Mouse (Mus musculus) midbrain, embryonic 13.5 days (tissue): ENCODE results near the gene Thbs2. TPM values are rescaled to one million over a fixed set of nuclear protein-coding genes. Genes with fewer than 3 reads are reported as not detected.

ENCODE experiments used
- ATAC-seq: fragments of 200-750 bp; cut with Nextera tagmentation; 2 replicates; pipeline ENCODE4 v1.8.0; 2017; ENCODE audit warnings: mild to moderate bottlenecking, moderate TSS enrichment, moderate library complexity
- H3K27ac ChIP-seq: fragments of 300-500 bp; sonication (generic); 2 replicates; pipeline ENCODE4 v1.5.1; 2015; ENCODE audit warnings: inconsistent platforms, mild to moderate bottlenecking, moderate library complexity
- H3K27me3 ChIP-seq: fragments of 300-500 bp; sonication (generic); 2 replicates; pipeline ENCODE4 v1.6.1; 2015; ENCODE audit warnings: mild to moderate bottlenecking, inconsistent platforms
- H3K36me3 ChIP-seq: fragments of 300-500 bp; sonication (generic); 2 replicates; pipeline ENCODE4 v1.6.1; 2015; ENCODE audit warnings: mild to moderate bottlenecking, inconsistent platforms
- H3K4me1 ChIP-seq: fragments of 300-500 bp; sonication (generic); replicated peaks from 2 replicates; pipeline ENCODE4 v1.6.1; 2015; ENCODE audit warnings: inconsistent platforms
- H3K4me2 ChIP-seq: fragments of 300-500 bp; sonication (generic); replicated peaks from 2 replicates; pipeline ENCODE4 v1.6.1; 2015; ENCODE audit warnings: moderate library complexity, mild to moderate bottlenecking, inconsistent platforms
- H3K4me3 ChIP-seq: fragments of 300-500 bp; sonication (generic); replicated peaks from 2 replicates; pipeline ENCODE4 v1.5.1; 2015; ENCODE audit warnings: mild to moderate bottlenecking, inconsistent platforms
- H3K9ac ChIP-seq: fragments of 300-500 bp; sonication (generic); replicated peaks from 2 replicates; pipeline ENCODE4 v1.6.1; 2015; ENCODE audit warnings: mild to moderate bottlenecking, inconsistent platforms
- H3K9me3 ChIP-seq: fragments of 300-500 bp; sonication (generic); 2 replicates; pipeline ENCODE4 v1.6.1; 2016; ENCODE audit warnings: mild to moderate bottlenecking, inconsistent platforms
- WGBS: fragments of 180-500 bp; shearing (Covaris S2); methylation state at CpG from one replicate; pipeline ENCODE4 v1.1.7; 2015; 5-methylcytosine and 5-hydroxymethylcytosine counted together
- polyA plus RNA-seq: library from polyadenylated mRNA; unstranded; fragments of >200 nt; fragmentation: Nextera tagmentation; extraction: Ambion mirVana; gene quantifications from 2 replicates; pipeline ENCODE4 v1.2.1, GENCODE M21; 2015

Thbs2 gene
- polyA plus RNA-seq, 1 experiment from 2014 or later = 1.2 TPM

DNA sequence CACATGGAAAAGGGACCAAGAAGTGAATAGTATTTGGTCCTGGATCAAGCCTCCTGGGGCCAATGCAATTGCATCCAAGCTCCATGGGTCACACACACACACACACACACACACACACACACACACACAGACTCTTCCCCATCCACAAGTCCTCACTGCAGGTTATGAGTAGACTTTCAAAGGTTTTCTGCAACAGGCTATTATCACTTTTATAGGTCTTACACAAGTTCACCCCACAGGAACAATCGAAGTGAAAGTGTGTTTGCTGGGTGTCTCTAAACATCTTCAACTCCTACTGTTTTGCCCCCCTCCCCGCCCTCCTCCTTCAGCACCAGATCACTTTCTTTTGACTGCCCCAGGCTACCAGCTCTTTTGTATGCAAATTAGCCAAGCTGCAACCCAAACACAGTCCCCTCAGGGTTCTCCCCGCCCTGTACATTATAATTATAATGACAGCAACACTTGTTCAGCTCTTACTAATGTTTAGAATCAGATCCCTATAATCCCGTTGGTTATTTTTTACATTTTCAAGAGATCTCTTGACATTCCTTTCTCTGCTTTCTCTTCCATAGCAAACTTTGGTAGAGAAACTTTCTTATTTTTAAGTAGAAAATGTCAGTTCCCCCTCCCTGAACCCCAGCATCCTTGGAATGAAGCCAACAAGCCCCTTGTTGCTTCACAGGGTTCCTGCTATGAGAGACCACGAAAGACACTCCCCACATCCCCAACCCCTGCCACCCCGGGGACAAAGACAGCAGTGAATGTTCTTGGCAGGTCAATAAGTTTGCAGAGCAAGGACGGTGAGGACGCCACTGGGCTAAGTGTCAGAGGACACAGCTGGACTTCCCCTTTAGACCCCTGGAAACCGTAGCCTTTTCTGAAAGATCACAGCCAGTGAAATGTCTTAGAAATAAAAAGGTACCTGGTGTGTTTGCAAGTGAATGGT, 714 bp downstream of the Thbs2 start:
- Histone ChIP-seq H3K9ac (0 out of 2 replicates have a peak overlapping the region, but pooled peaks have one; percentile 20), H3K9me3 (no peaks in the 10 kb centered on the region), H3K4me3 (peak overlapping the region; percentile 20), H3K4me1 (peaks cover 16% of the 10 kb centered on the region), H3K36me3 (no peaks in the 10 kb centered on the region), H3K27me3 (no peaks in the 10 kb centered on the region), H3K4me2 (peak overlapping the region; percentile 52), H3K27ac (no peak overlapping the region)
- 2% methylated on average over 9 of the region's 9 CpGs for WGBS
- ATAC-seq = peak; percentile 63

DNA sequence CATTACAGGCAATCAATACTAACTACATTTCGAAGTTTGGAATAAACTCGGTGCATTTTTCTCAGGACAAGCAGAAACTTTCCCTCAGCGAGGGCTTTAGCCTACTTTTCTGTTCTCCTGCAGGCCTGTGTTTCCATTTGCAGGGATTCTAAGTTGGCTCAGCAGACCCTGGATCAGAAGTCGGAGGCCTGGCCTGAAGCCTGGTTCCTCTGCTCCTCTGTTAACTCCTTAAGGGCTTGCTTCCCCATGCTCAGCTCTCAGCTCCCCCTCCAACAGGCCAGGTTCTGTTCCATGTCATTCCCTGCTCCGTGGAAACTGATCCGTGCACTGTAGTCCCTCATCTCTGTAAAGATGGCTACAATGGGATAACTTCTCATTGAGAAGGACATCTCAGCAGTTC, 2.1 kb downstream of the Thbs2 start:
- Histone ChIP-seq H3K36me3 (no peaks in the 10 kb centered on the region), H3K4me1 (peaks cover 16% of the 10 kb centered on the region), H3K4me2 (no peak overlapping the region), H3K27me3 (no peaks in the 10 kb centered on the region), H3K9me3 (no peaks in the 10 kb centered on the region), H3K27ac (no peak overlapping the region), H3K9ac (no peak overlapping the region), H3K4me3 (no peak overlapping the region)
- 66% methylated on average over 6 of the region's 6 CpGs for WGBS
- no peak for ATAC-seq

GRCm38 (mm10) chr17:14691197-14691596, 2.8 kb downstream of the Thbs2 start:
- Histone ChIP-seq H3K4me3 (no peak overlapping the region), H3K36me3 (no peaks in the 10 kb centered on the region)
- WGBS = 68% methylated on average over 4 of the region's 4 CpGs

GRCm38 (mm10) chr17:14682836-14683235, 11.2 kb downstream of the Thbs2 start:
- no peak for ATAC-seq
- 89% methylated on average over 7 of the region's 7 CpGs for WGBS
- Histone ChIP-seq H3K4me2 (no peak overlapping the region), H3K9me3 (no peaks in the 10 kb centered on the region), H3K27me3 (no peaks in the 10 kb centered on the region), H3K4me1 (no peaks in the 10 kb centered on the region), H3K4me3 (no peak overlapping the region), H3K27ac (no peak overlapping the region), H3K36me3 (no peaks in the 10 kb centered on the region), H3K9ac (no peak overlapping the region)

More at GRCm38 (mm10) chr17:14691197-14691596, 2.8 kb downstream of the Thbs2 start:
- Histone ChIP-seq H3K4me1 (peaks cover 16% of the 10 kb centered on the region), H3K27ac (no peak overlapping the region), H3K9me3 (no peaks in the 10 kb centered on the region), H3K27me3 (no peaks in the 10 kb centered on the region), H3K9ac (no peak overlapping the region), H3K4me2 (no peak overlapping the region)
- ATAC-seq = no peak

DNA sequence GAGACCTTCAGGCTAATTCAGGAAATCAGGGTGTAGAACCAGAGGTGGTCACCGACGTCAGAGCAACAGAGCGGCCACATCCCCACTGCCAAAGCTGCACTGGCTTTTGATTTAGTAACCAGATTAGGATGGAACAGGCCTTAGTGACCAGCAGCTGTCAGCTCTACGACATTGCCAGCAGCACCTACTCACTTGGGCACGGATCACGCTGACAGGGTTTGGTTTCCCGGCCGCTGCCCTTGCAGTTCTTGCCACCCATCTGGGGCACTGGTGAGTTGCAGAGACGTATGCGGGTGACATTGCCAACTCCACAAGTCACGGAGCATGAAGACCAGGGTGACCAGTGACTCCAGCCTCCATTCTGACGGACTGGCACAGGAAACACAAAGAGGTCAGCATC, 13.0 kb downstream of the Thbs2 start:
- 86% methylated on average over 12 of the region's 12 CpGs for WGBS
- Histone ChIP-seq H3K27me3 (no peaks in the 10 kb centered on the region), H3K4me1 (no peaks in the 10 kb centered on the region), H3K9ac (no peak overlapping the region), H3K4me3 (no peak overlapping the region), H3K27ac (no peak overlapping the region), H3K4me2 (no peak overlapping the region), H3K9me3 (no peaks in the 10 kb centered on the region), H3K36me3 (no peaks in the 10 kb centered on the region)
- ATAC-seq = no peak

GRCm38 (mm10) chr17:14677198-14677597, 16.8 kb downstream of the Thbs2 start:
- Histone ChIP-seq H3K9me3 (no peaks in the 10 kb centered on the region), H3K9ac (no peak overlapping the region), H3K4me2 (no peak overlapping the region), H3K27me3 (no peaks in the 10 kb centered on the region), H3K4me1 (no peaks in the 10 kb centered on the region), H3K27ac (no peak overlapping the region), H3K36me3 (no peaks in the 10 kb centered on the region), H3K4me3 (no peak overlapping the region)
- 82% methylated on average over 8 of the region's 8 CpGs for WGBS
- ATAC-seq = no peak

- ATAC-seq = no peak
- Histone ChIP-seq H3K4me2 (no peak overlapping the region), H3K27ac (no peak overlapping the region), H3K27me3 (no peaks in the 10 kb centered on the region), H3K4me3 (no peak overlapping the region), H3K36me3 (no peaks in the 10 kb centered on the region), H3K9me3 (no peaks in the 10 kb centered on the region), H3K9ac (no peak overlapping the region), H3K4me1 (no peaks in the 10 kb centered on the region)
- 91% methylated on average over 2 of the region's 2 CpGs for WGBS
Measured at GRCm38 (mm10) chr17:14675517-14675916, 18.5 kb downstream of the Thbs2 start.

- H3K27me3 ChIP-seq = no peaks in the 10 kb centered on the region
- no peaks in the 10 kb centered on the region for H3K4me1 ChIP-seq
- H3K9me3 ChIP-seq = no peaks in the 10 kb centered on the region
- H3K4me2 ChIP-seq = no peak overlapping the region
- no peak overlapping the region for H3K4me3 ChIP-seq
- no peaks in the 10 kb centered on the region for H3K36me3 ChIP-seq
- no peak overlapping the region for H3K27ac ChIP-seq
- 32% methylated on average over 5 of the region's 5 CpGs for WGBS
- no peak overlapping the region for H3K9ac ChIP-seq
- peak; percentile 20; the same call in 1 of the 2 replicates for ATAC-seq
Measured at GRCm38 (mm10) chr17:14672402-14672801, 21.6 kb downstream of the Thbs2 start.

DNA sequence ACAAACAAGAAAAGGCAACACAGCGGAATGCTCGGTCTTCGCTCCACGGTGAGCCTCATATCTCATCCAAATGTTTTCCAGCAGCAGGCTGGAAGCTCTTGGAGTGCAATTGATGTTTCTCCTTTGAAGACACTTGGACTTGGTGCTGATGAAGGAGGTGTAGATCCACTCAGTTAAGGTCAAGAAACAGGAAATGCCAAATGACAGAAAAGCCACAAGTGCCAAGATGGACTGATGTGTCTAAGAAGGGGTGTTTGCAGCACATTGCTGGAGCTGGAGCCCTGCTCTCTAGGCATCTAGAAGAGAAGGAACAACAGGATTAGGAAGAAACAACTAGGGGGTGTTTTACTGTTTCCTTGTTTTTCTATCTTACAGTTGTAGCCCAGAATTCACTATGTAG, 26.8 kb downstream of the Thbs2 start:
- H3K27me3 ChIP-seq = no peaks in the 10 kb centered on the region
- H3K9me3 ChIP-seq = no peaks in the 10 kb centered on the region
- no peaks in the 10 kb centered on the region for H3K36me3 ChIP-seq
- no peak for ATAC-seq
- H3K4me2 ChIP-seq = no peak overlapping the region
- no peak overlapping the region for H3K9ac ChIP-seq
- H3K4me1 ChIP-seq = no peaks in the 10 kb centered on the region
- H3K27ac ChIP-seq = no peak overlapping the region
- H3K4me3 ChIP-seq = no peak overlapping the region
- 84% methylated on average over 4 of the region's 4 CpGs for WGBS

DNA sequence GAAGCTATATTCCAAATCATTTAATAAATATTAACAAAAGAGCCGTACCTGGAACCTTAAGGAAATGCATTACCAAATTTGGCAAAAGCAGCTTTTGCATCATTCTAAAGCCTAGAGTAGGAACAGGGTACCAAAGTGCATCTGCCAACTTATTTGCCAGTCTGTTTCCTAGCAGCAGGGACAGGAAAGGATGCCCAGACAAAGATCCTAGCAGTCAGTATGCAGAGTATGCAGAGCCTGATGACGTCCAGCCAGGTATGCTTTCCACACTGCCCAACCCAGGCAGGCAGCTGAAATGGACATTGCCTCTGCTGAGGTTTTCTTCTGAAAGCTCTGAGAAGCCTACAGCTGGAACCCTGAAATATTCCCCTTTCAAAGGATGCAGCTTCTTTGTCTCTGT, 27.6 kb downstream of the Thbs2 start:
- Histone ChIP-seq H3K27me3 (no peaks in the 10 kb centered on the region), H3K9me3 (no peaks in the 10 kb centered on the region), H3K4me2 (no peak overlapping the region), H3K9ac (no peak overlapping the region), H3K4me3 (no peak overlapping the region), H3K4me1 (no peaks in the 10 kb centered on the region), H3K36me3 (no peaks in the 10 kb centered on the region), H3K27ac (no peak overlapping the region)
- WGBS = 84% methylated on average over 2 of the region's 2 CpGs
- no peak for ATAC-seq

- H3K9me3 ChIP-seq = no peaks in the 10 kb centered on the region
Measured at GRCm38 (mm10) chr17:14663366-14663765, 30.7 kb downstream of the Thbs2 start.

DNA sequence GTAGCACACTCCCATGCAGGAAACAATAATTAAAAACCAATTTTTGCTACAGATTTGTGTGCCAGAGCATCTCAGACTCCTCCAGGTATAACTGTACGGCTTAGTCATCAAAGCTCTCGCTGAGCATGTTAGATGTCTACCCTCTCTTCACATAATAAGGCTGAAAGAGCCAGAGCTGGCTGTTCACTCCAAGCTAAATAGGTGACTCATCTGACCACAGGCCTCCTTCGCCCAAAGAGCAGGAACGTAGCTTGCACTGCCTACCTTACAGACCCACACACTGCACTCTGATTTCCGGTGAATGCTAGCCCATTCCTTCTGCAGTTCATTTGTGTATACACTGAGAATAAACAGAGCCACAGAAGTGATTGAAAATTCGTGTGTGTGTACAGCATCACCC, 31.6 kb downstream of the Thbs2 start:
- ATAC-seq = no peak
- Histone ChIP-seq H3K36me3 (no peaks in the 10 kb centered on the region), H3K27me3 (no peaks in the 10 kb centered on the region), H3K9ac (no peak overlapping the region), H3K27ac (no peak overlapping the region), H3K4me3 (no peak overlapping the region), H3K4me2 (no peak overlapping the region), H3K4me1 (no peaks in the 10 kb centered on the region), H3K9me3 (no peaks in the 10 kb centered on the region)
- WGBS = 85% methylated on average over 6 of the region's 6 CpGs

More at GRCm38 (mm10) chr17:14663366-14663765, 30.7 kb downstream of the Thbs2 start:
- 83% methylated on average over 5 of the region's 5 CpGs for WGBS
- Histone ChIP-seq H3K36me3 (no peaks in the 10 kb centered on the region), H3K27ac (no peak overlapping the region), H3K4me1 (no peaks in the 10 kb centered on the region), H3K27me3 (no peaks in the 10 kb centered on the region), H3K4me3 (no peak overlapping the region), H3K9ac (no peak overlapping the region), H3K4me2 (no peak overlapping the region)
- ATAC-seq = no peak
